1 mouse cellular context compared by ENCODE assay signal in the genomic region with DNA sequence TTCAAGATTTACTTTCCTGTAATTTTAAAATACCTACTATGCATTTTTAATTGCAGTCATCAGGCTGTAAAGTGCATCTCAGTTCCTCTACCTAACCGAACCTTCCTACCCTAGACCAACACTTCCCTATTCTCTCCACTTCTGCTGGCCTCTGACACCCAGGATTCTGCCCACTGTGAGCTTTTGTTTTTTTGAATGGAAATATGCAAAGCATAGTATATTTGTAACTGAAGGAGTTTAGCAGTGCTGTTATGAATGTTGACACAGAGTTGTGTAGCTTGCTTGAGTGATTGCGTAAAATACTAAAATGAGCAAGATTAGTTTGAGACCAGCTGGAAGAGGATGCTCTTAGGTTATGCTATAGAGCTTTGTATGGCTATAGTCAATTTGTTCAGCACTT.
TF ChIP-seq lines count a peak whose summit lies in the region.

No protein-coding gene starts in this region.

TF ChIP-seq in CH12.LX, 34 proteins besides CTCF, POLR2A, EP300 and RAD21 (continued from another document):
- TF ChIP-seq BHLHE40 (IDR thresholded peaks at IDR 0.05; ENCODE audit: low read depth, low read length) (peak; percentile 16; the same call in 1 of the 2 replicates), MAFK (IDR thresholded peaks at IDR 0.05; ENCODE audit: insufficient replicate concordance, low read length) (0 out of 2 replicates have a peak, but pooled peaks have one; percentile 38), ZNF384 (IDR thresholded peaks at IDR 0.05; ENCODE audit: low read depth, low read length) (peak; percentile 74), ETS1 (conservative IDR thresholded peaks at IDR 0.05; ENCODE audit: low read depth, low read length) (peak; percentile 33; the same call in 1 of the 2 replicates), RCOR1 (conservative IDR thresholded peaks at IDR 0.05; ENCODE audit: low read depth, low read length) (no peak), JUND (conservative IDR thresholded peaks at IDR 0.05; ENCODE audit: low read depth, low read length) (peak; percentile 69; the same call in 1 of the 2 replicates)
